ENCODE assay signal across 9 mouse cellular contexts in the genomic region with DNA sequence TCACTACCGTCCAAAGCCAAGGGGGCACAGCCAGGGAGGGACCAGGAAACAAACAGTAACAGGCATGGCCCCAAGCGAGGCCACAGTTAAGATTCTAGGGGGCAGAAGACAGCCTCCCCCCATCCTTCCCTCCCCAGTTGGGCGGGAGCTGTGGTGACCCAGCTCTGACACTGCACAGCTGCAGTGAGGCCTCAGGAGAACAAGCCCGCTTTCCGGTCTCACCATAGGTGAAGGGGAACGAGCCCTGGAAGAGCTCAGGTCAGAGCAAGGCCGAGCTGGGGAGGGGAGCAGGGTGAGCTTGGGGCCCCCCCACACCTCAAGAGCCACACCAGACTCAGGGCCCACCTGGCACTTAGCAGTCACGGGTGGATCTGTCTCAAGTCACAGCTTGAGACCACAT. TPM values are rescaled to one million over a fixed set of nuclear protein-coding genes. Genes with fewer than 3 reads are reported as not detected.
A peak's percentile ranks its signal among the peaks of the same experiment; 100 is the strongest.
DNase-seq lines count a peak whose midpoint lies in the region; ATAC-seq lines count a peak whose summit lies in the region.
"Had no signal": no experiment of that assay in that cellular context is flagged by ENCODE, and none has a peak within 500 bp of the region (broad histone marks: within the 10 kb centered on the region; RNA-seq: fewer than 3 reads in every experiment).

No protein-coding gene starts in this region.

- peaks cover 2% of the 10 kb centered on the region; the same call in 1 of the 2 replicates for H3K36me3 ChIP-seq in heart, embryonic 11.5 days (ENCODE audit: control insufficient read depth, insufficient read depth, low read length)

- no peak for ATAC-seq in heart, embryonic 11.5 days (replicated peaks; ENCODE audit: insufficient number of reproducible peaks, low FRiP score, low TSS enrichment)
- ATAC-seq in megakaryocyte progenitor cell, adult 5-6 weeks (replicated peaks; ENCODE audit: poor library complexity), result 0 out of 2 replicates have a peak, but pooled peaks have one; percentile 10

- peak overlapping the region; percentile 78; the same call in 1 of the 2 replicates for H3K4me2 ChIP-seq in heart, embryonic 11.5 days

- H3K27me3 ChIP-seq in heart, embryonic 11.5 days (ENCODE audit: control insufficient read depth, insufficient read depth, low read length), result 0 out of 2 replicates have a peak, but pooled peaks cover 2% of the 10 kb centered on the region

- H3K9me3 ChIP-seq in heart, embryonic 11.5 days (replicated peaks; ENCODE audit: control insufficient read depth, low read length), result no peaks in the 10 kb centered on the region
- H3K9me3 ChIP-seq: midbrain, embryonic 12.5 days had no signal

- no peak for DNase-seq in heart, postnatal 36 days
- DNase-seq in spleen, postnatal 36 days (ENCODE audit: low spot score in 2 of 2), result peak; percentile 39 to 51
- DNase-seq in spleen, postnatal 14 days (ENCODE audit: low spot score in 2 of 2), result no peak
- no peak for DNase-seq in adrenal gland, postnatal 4 days (ENCODE audit: low spot score in 2 of 2)
- DNase-seq in MN1 (ENCODE audit: low spot score), result no peak
- no peak for DNase-seq in layer of hippocampus, adult 18-20 months (ENCODE audit: low spot score in 2 of 2)

- intact Hi-C loops in heart, postnatal 36 days (cut with DNase I), result loop anchor here (2.0 to 5.0 kb wide), 2 partner anchors 17 to 216 kb away; no protein-coding TSS in a partner anchor

- H3K4me3 ChIP-seq in heart, embryonic 11.5 days (ENCODE audit: low read depth, low read length), result no peak overlapping the region
- H3K4me3 ChIP-seq: midbrain, embryonic 12.5 days had no signal

- no peak overlapping the region for H3K27ac ChIP-seq in heart, embryonic 11.5 days (ENCODE audit: low read depth, low read length)
- H3K27ac ChIP-seq: midbrain, embryonic 12.5 days had no signal

- no peak overlapping the region for H3K9ac ChIP-seq in heart, embryonic 11.5 days (ENCODE audit: low read depth, low read length)

- H3K4me1 ChIP-seq in heart, embryonic 11.5 days (ENCODE audit: control insufficient read depth, insufficient read depth, low read length), result peaks cover 94% of the 10 kb centered on the region

- 61% methylated on average over 8 of the region's 8 CpGs for WGBS in heart, embryonic 11.5 days (ENCODE audit: insufficient replicate concordance)

RNA-seq across cellular contexts. Expression of a gene that starts 52.9 kb away (rescaled TPM):
- polyA plus RNA-seq in heart, embryonic 11.5 days (2014; fragmentation: Nextera tagmentation; extraction: Ambion mirVana), result 1.0 and 1.1 TPM in 2 replicates
- total RNA-seq in heart, postnatal 36 days (2021), result under 1 TPM in 1 of 2 experiments, not detected in 1; 0.47 TPM
- not detected in 2 replicates for total RNA-seq in megakaryocyte progenitor cell, adult 5-6 weeks (2015)
- total RNA-seq in megakaryocyte progenitor cell, adult 5-6 weeks (2017), result not detected in 2 replicates
- 1 to 10 TPM; 5.0 to 5.2 TPM for total RNA-seq in adrenal gland, postnatal 4 days (2021)
- total RNA-seq in layer of hippocampus, adult 18-20 months (2021), result under 1 TPM; 0.37 to 0.38 TPM

Comparison
In these comparisons a context has a peak if more than half of its experiments do, and no peak if none do; other contexts are left out.
1. DNase-seq: peak in spleen, postnatal 36 days (2 of 2); none in heart, postnatal 36 days (0 of 2), spleen, postnatal 14 days (0 of 2), adrenal gland, postnatal 4 days (0 of 2), MN1 (single experiment) and layer of hippocampus, adult 18-20 months (0 of 2).
2. RNA of a gene that starts 52.9 kb away (total RNA-seq): 5.0 to 5.2 TPM in adrenal gland, postnatal 4 days; 0.47 TPM in heart, postnatal 36 days, 0.37 to 0.38 TPM in layer of hippocampus, adult 18-20 months and not detected in megakaryocyte progenitor cell, adult 5-6 weeks; every median in the first group is over 4 times any median in the second.